Mouse (Mus musculus): Measurements from ENCODE around the gene Otud7b. TPM values are rescaled to one million over a fixed set of nuclear protein-coding genes. Genes with fewer than 3 reads are reported as not detected.

The Otud7b gene
- polyA plus RNA-seq, 1 experiment = 12.5 TPM

- H3K79me2 ChIP-seq (ENCODE audit: control insufficient read depth, insufficient read depth) = no peaks in the 10 kb centered on the region
- no peak for TF ChIP-seq MAX (IDR thresholded peaks at IDR 0.05)
- no peak for TF ChIP-seq MYOG (IDR thresholded peaks at IDR 0.05; ENCODE audit: control insufficient read depth, extremely low read depth, insufficient read length)
- TF ChIP-seq CTCF (IDR thresholded peaks at IDR 0.05; ENCODE audit: control insufficient read depth, insufficient read depth, insufficient read length) = no peak
- no peak for TF ChIP-seq USF1 (IDR thresholded peaks at IDR 0.05; ENCODE audit: low read depth)
- no peak for TF ChIP-seq FOSL1 (IDR thresholded peaks at IDR 0.05; ENCODE audit: insufficient read depth, low read length, poor library complexity, severe bottlenecking)
- no peak for TF ChIP-seq MYOD1 (IDR thresholded peaks at IDR 0.05; ENCODE audit: control insufficient read depth, insufficient read length, low read depth)
- TF ChIP-seq CEBPB (IDR thresholded peaks at IDR 0.05; ENCODE audit: low read depth) = no peak
These were observed 10.8 kb upstream of the Otud7b start for GRCm38 (mm10) chr3:96093509-96093908.

GRCm38 (mm10) chr3:96094203-96094602 is 10.1 kb upstream of the Otud7b start:
- no peak for TF ChIP-seq CEBPB (IDR thresholded peaks at IDR 0.05; ENCODE audit: low read depth)
- TF ChIP-seq USF1 (IDR thresholded peaks at IDR 0.05; ENCODE audit: low read depth) = no peak
- no peak for TF ChIP-seq MYOD1 (IDR thresholded peaks at IDR 0.05; ENCODE audit: control insufficient read depth, insufficient read length, low read depth)
- TF ChIP-seq MYOG (IDR thresholded peaks at IDR 0.05; ENCODE audit: control insufficient read depth, extremely low read depth, insufficient read length) = no peak
- no peak for TF ChIP-seq FOSL1 (IDR thresholded peaks at IDR 0.05; ENCODE audit: insufficient read depth, low read length, poor library complexity, severe bottlenecking)
- no peak for TF ChIP-seq MAX (IDR thresholded peaks at IDR 0.05)
- TF ChIP-seq CTCF (IDR thresholded peaks at IDR 0.05; ENCODE audit: control insufficient read depth, insufficient read depth, insufficient read length) = no peak
- H3K79me2 ChIP-seq (ENCODE audit: control insufficient read depth, insufficient read depth) = no peaks in the 10 kb centered on the region
- H3K4me3 ChIP-seq (ENCODE audit: insufficient read depth, poor library complexity, severe bottlenecking) = no peak overlapping the region
- no peak overlapping the region for H3ac ChIP-seq (ENCODE audit: control insufficient read depth, insufficient read length, low read depth)
- no peaks in the 10 kb centered on the region for H3K36me3 ChIP-seq (ENCODE audit: control insufficient read depth, insufficient read depth)
- H3K27me3 ChIP-seq (ENCODE audit: control insufficient read depth, insufficient read depth, insufficient read length) = no peaks in the 10 kb centered on the region
- no peaks in the 10 kb centered on the region for H3K79me3 ChIP-seq (ENCODE audit: low read depth)

More at GRCm38 (mm10) chr3:96093509-96093908, 10.8 kb upstream of the Otud7b start:
- Histone ChIP-seq H3K79me3 (ENCODE audit: low read depth) (no peaks in the 10 kb centered on the region), H3ac (ENCODE audit: control insufficient read depth, insufficient read length, low read depth) (no peak overlapping the region), H3K36me3 (ENCODE audit: control insufficient read depth, insufficient read depth) (no peaks in the 10 kb centered on the region), H3K4me3 (ENCODE audit: insufficient read depth, poor library complexity, severe bottlenecking) (no peak overlapping the region), H3K27me3 (ENCODE audit: control insufficient read depth, insufficient read depth, insufficient read length) (no peaks in the 10 kb centered on the region)

GRCm38 (mm10) chr3:96098168-96098567 is 6.2 kb upstream of the Otud7b start:
- no peaks in the 10 kb centered on the region for H3K36me3 ChIP-seq (ENCODE audit: control insufficient read depth, insufficient read depth)
- no peaks in the 10 kb centered on the region for H3K27me3 ChIP-seq (ENCODE audit: control insufficient read depth, insufficient read depth, insufficient read length)
- H3K4me3 ChIP-seq (ENCODE audit: insufficient read depth, poor library complexity, severe bottlenecking) = no peak overlapping the region
- H3K79me3 ChIP-seq (ENCODE audit: low read depth) = no peaks in the 10 kb centered on the region
- no peaks in the 10 kb centered on the region for H3K79me2 ChIP-seq (ENCODE audit: control insufficient read depth, insufficient read depth)
- H3ac ChIP-seq (ENCODE audit: control insufficient read depth, insufficient read length, low read depth) = no peak overlapping the region
- TF ChIP-seq FOSL1 (IDR thresholded peaks at IDR 0.05; ENCODE audit: insufficient read depth, low read length, poor library complexity, severe bottlenecking) (no peak), CTCF (IDR thresholded peaks at IDR 0.05; ENCODE audit: control insufficient read depth, insufficient read depth, insufficient read length) (no peak), MYOD1 (IDR thresholded peaks at IDR 0.05; ENCODE audit: control insufficient read depth, insufficient read length, low read depth) (no peak), MYOG (IDR thresholded peaks at IDR 0.05; ENCODE audit: control insufficient read depth, extremely low read depth, insufficient read length) (no peak), CEBPB (IDR thresholded peaks at IDR 0.05; ENCODE audit: low read depth) (no peak), USF1 (IDR thresholded peaks at IDR 0.05; ENCODE audit: low read depth) (no peak), MAX (IDR thresholded peaks at IDR 0.05) (no peak)

DNA sequence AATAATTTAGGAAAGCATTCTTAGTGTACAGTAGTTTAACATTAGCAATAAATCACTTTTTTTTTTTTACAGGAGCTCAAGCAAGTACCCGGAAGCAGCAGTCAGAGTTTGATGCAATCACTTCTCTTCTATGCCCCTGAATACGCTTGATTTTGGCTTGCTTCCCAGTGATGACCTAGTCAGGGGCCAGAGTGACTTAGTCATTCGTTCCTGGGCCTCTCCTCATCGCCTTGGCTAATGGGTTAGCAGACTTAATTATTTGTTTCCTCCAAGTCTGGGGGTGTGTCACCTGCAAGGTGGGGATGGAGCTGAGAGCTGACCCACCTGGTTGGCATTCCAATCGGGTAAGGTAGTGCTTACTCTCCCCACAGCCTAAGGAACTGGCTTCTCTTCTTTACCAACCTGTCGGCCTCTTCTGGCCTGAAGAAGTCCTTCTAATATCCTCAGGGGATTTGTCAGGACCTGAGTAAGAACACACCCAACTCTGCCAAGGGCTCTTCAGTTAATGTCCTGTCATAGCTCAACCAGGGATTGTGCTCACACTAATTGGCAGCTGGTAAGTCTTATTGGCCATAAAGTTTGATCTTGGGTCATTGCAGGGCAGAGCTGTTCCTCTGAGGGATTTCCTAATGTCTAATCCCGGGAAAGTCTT is 5.6 kb upstream of the Otud7b start:
- H3K4me3 ChIP-seq (ENCODE audit: insufficient read depth, poor library complexity, severe bottlenecking) = no peak overlapping the region
- H3K79me3 ChIP-seq (ENCODE audit: low read depth) = no peaks in the 10 kb centered on the region
- H3K79me2 ChIP-seq (ENCODE audit: control insufficient read depth, insufficient read depth) = no peaks in the 10 kb centered on the region
- H3ac ChIP-seq (ENCODE audit: control insufficient read depth, insufficient read length, low read depth) = no peak overlapping the region
- H3K27me3 ChIP-seq (ENCODE audit: control insufficient read depth, insufficient read depth, insufficient read length) = no peaks in the 10 kb centered on the region
- TF ChIP-seq CEBPB (IDR thresholded peaks at IDR 0.05; ENCODE audit: low read depth) (peak; percentile 90), CTCF (IDR thresholded peaks at IDR 0.05; ENCODE audit: control insufficient read depth, insufficient read depth, insufficient read length) (no peak)
- no peaks in the 10 kb centered on the region for H3K36me3 ChIP-seq (ENCODE audit: control insufficient read depth, insufficient read depth)

GRCm38 (mm10) chr3:96102100-96102872 is 2.0 kb upstream of the Otud7b start:
- H3K4me3 ChIP-seq (ENCODE audit: insufficient read depth, poor library complexity, severe bottlenecking) = no peak overlapping the region

GRCm38 (mm10) chr3:96103901-96104260 is 446 bp upstream of the Otud7b start:
- Histone ChIP-seq H3K27me3 (ENCODE audit: control insufficient read depth, insufficient read depth, insufficient read length) (no peaks in the 10 kb centered on the region), H3ac (ENCODE audit: control insufficient read depth, insufficient read length, low read depth) (peak overlapping the region; percentile 71), H3K4me3 (ENCODE audit: insufficient read depth, poor library complexity, severe bottlenecking) (peak overlapping the region; percentile 78), H3K36me3 (ENCODE audit: control insufficient read depth, insufficient read depth) (no peaks in the 10 kb centered on the region), H3K79me3 (ENCODE audit: low read depth) (peaks cover 33% of the 10 kb centered on the region), H3K79me2 (ENCODE audit: control insufficient read depth, insufficient read depth) (peaks cover 44% of the 10 kb centered on the region)
- TF ChIP-seq CEBPB (IDR thresholded peaks at IDR 0.05; ENCODE audit: low read depth) (no peak), FOSL1 (IDR thresholded peaks at IDR 0.05; ENCODE audit: insufficient read depth, low read length, poor library complexity, severe bottlenecking) (no peak), CTCF (IDR thresholded peaks at IDR 0.05; ENCODE audit: control insufficient read depth, insufficient read depth, insufficient read length) (no peak), MAX (IDR thresholded peaks at IDR 0.05) (no peak), USF1 (IDR thresholded peaks at IDR 0.05; ENCODE audit: low read depth) (no peak), MYOG (IDR thresholded peaks at IDR 0.05; ENCODE audit: control insufficient read depth, extremely low read depth, insufficient read length) (no peak), MYOD1 (IDR thresholded peaks at IDR 0.05; ENCODE audit: control insufficient read depth, insufficient read length, low read depth) (no peak)

More at GRCm38 (mm10) chr3:96102100-96102872, 2.0 kb upstream of the Otud7b start:
- Histone ChIP-seq H3K36me3 (ENCODE audit: control insufficient read depth, insufficient read depth) (no peaks in the 10 kb centered on the region), H3ac (ENCODE audit: control insufficient read depth, insufficient read length, low read depth) (no peak overlapping the region), H3K27me3 (ENCODE audit: control insufficient read depth, insufficient read depth, insufficient read length) (no peaks in the 10 kb centered on the region), H3K79me3 (ENCODE audit: low read depth) (peaks cover 23% of the 10 kb centered on the region), H3K79me2 (ENCODE audit: control insufficient read depth, insufficient read depth) (peaks cover 28% of the 10 kb centered on the region)
- TF ChIP-seq USF1 (IDR thresholded peaks at IDR 0.05; ENCODE audit: low read depth) = no peak
- peak; percentile 82 for TF ChIP-seq CEBPB (IDR thresholded peaks at IDR 0.05; ENCODE audit: low read depth)

Measured in C2C12 (cell line).